Comparison of ENCODE assay signal across 19 mouse cellular contexts in genomic region chr7:65249656-65250055, GRCm38 (mm10).
DNase-seq lines count a peak whose midpoint lies in the region; ATAC-seq and TF ChIP-seq lines count a peak whose summit lies in the region.
"Had no signal": no experiment of that assay in that cellular context is flagged by ENCODE, and none has a peak within 500 bp of the region (broad histone marks: within the 10 kb centered on the region; RNA-seq: fewer than 3 reads in every experiment).

No protein-coding gene starts in this region.

- no peak for TF ChIP-seq CTCF in lung, embryonic 14.5 days (IDR thresholded peaks at IDR 0.05; ENCODE audit: low read depth)

- no peak overlapping the region for H3K4me2 ChIP-seq in lung, embryonic 14.5 days
- H3K4me2 ChIP-seq in limb, embryonic 15.5 days, result no peak overlapping the region
- no peak overlapping the region for H3K4me2 ChIP-seq in midbrain, embryonic 13.5 days (replicated peaks)
- H3K4me2 ChIP-seq: forebrain, embryonic 12.5 days; heart, embryonic 12.5 days; hindbrain, embryonic 15.5 days had no signal

- no peaks in the 10 kb centered on the region for H3K4me1 ChIP-seq in lung, embryonic 14.5 days (ENCODE audit: insufficient read depth)
- H3K4me1 ChIP-seq in limb, embryonic 15.5 days, result peaks cover 9% of the 10 kb centered on the region
- no peaks in the 10 kb centered on the region for H3K4me1 ChIP-seq in midbrain, embryonic 13.5 days (replicated peaks)
- H3K4me1 ChIP-seq: forebrain, embryonic 12.5 days; heart, embryonic 12.5 days; hindbrain, embryonic 15.5 days had no signal

- no peaks in the 10 kb centered on the region for H3K36me3 ChIP-seq in lung, embryonic 14.5 days (ENCODE audit: insufficient read depth)
- no peaks in the 10 kb centered on the region for H3K36me3 ChIP-seq in limb, embryonic 15.5 days
- no peaks in the 10 kb centered on the region for H3K36me3 ChIP-seq in midbrain, embryonic 13.5 days
- H3K36me3 ChIP-seq: forebrain, embryonic 12.5 days; G1E; heart, embryonic 12.5 days; hindbrain, embryonic 15.5 days had no signal

- no peak for ATAC-seq in lung, embryonic 14.5 days (ENCODE audit: insufficient read depth)
- peak; percentile 61 for ATAC-seq in limb, embryonic 15.5 days (ENCODE audit: insufficient number of reproducible peaks, low FRiP score, low TSS enrichment, low read depth)
- ATAC-seq in midbrain, embryonic 13.5 days, result no peak
- ATAC-seq: CD4-positive, CD25-positive, alpha-beta regulatory T cell, adult 4 months; forebrain, embryonic 16.5 days had no signal

- H3K27ac ChIP-seq in lung, embryonic 14.5 days (ENCODE audit: low read depth), result no peak overlapping the region
- peak overlapping the region; percentile 57; the same call in 1 of the 2 replicates for H3K27ac ChIP-seq in limb, embryonic 15.5 days
- no peak overlapping the region for H3K27ac ChIP-seq in midbrain, embryonic 13.5 days
- H3K27ac ChIP-seq: forebrain, embryonic 12.5 days; hindbrain, embryonic 15.5 days had no signal

- H3K4me3 ChIP-seq in lung, embryonic 14.5 days (ENCODE audit: low read depth, low read length), result no peak overlapping the region
- no peak overlapping the region for H3K4me3 ChIP-seq in limb, embryonic 15.5 days
- H3K4me3 ChIP-seq in midbrain, embryonic 13.5 days (replicated peaks), result no peak overlapping the region
- H3K4me3 ChIP-seq: forebrain, embryonic 12.5 days; heart, embryonic 12.5 days; hindbrain, embryonic 15.5 days had no signal

- H3K27me3 ChIP-seq in lung, embryonic 14.5 days (ENCODE audit: insufficient read depth, low read length), result no peaks in the 10 kb centered on the region
- H3K27me3 ChIP-seq in limb, embryonic 15.5 days, result no peaks in the 10 kb centered on the region
- no peaks in the 10 kb centered on the region for H3K27me3 ChIP-seq in midbrain, embryonic 13.5 days
- H3K27me3 ChIP-seq: forebrain, embryonic 12.5 days; heart, embryonic 12.5 days; hindbrain, embryonic 15.5 days had no signal

- H3K9ac ChIP-seq in lung, embryonic 14.5 days, result no peak overlapping the region
- H3K9ac ChIP-seq in limb, embryonic 15.5 days, result no peak overlapping the region
- H3K9ac ChIP-seq in midbrain, embryonic 13.5 days (replicated peaks), result no peak overlapping the region
- H3K9ac ChIP-seq: forebrain, embryonic 12.5 days; heart, embryonic 12.5 days; hindbrain, embryonic 15.5 days had no signal

- peak; percentile 8 for DNase-seq in adrenal gland, postnatal 14 days
- DNase-seq in adrenal gland, adult 2 months, result no peak
- DNase-seq in lung, embryonic 14.5 days, result peak; percentile 35
- no peak for DNase-seq in lung, adult 18-20 months
- DNase-seq in lung, postnatal 4 days, result peak; percentile 14 to 55
- DNase-seq: adrenal gland, postnatal 25 days; B cell, adult 2 months; cerebellum, adult 18-20 months; cerebellum, adult 9-11 months; cerebellum, postnatal 36 days; gastrocnemius, postnatal 14 days had no signal

- H3K9me3 ChIP-seq in lung, embryonic 14.5 days (ENCODE audit: low read depth, low read length), result no peaks in the 10 kb centered on the region
- no peaks in the 10 kb centered on the region for H3K9me3 ChIP-seq in limb, embryonic 15.5 days
- peaks cover 1% of the 10 kb centered on the region; the same call in 1 of the 2 replicates for H3K9me3 ChIP-seq in midbrain, embryonic 13.5 days
- H3K9me3 ChIP-seq: G1E had no signal

- 75% methylated on average over 8 of the region's 8 CpGs for WGBS in lung, embryonic 14.5 days
- WGBS in limb, embryonic 15.5 days, result 42% methylated on average over 8 of the region's 8 CpGs
- WGBS in midbrain, embryonic 13.5 days, result 94% methylated on average over 8 of the region's 8 CpGs

Comparison
In these comparisons a context has a peak if more than half of its experiments do, and no peak if none do; other contexts are left out.
1. DNase-seq: peak in adrenal gland, postnatal 14 days (single experiment), lung, embryonic 14.5 days (single experiment) and lung, postnatal 4 days (2 of 2); none in adrenal gland, adult 2 months (single experiment) and lung, adult 18-20 months (0 of 2).